Mouse (Mus musculus) stomach, postnatal 0 days (tissue): Measurements from ENCODE around the gene Eef1a2. TPM values are rescaled to one million over a fixed set of nuclear protein-coding genes. Genes with fewer than 3 reads are reported as not detected.

Experiments used
- ATAC-seq: fragments of 200-750 bp; cut with Nextera tagmentation; 2 replicates; pipeline ENCODE4 v1.8.0; 2017; ENCODE audit not compliant: low FRiP score, low TSS enrichment
- DNase-seq: peaks from one replicate; pipeline ENCODE4 v3.0.0-alpha.2; 2016; ENCODE audit warnings: low spot score
- H3K27ac ChIP-seq: fragments of 300-500 bp; sonication (generic); replicated peaks from 2 replicates; pipeline ENCODE4 v1.5.1; 2014; ENCODE audit warnings: mild to moderate bottlenecking, control low read depth
- H3K27me3 ChIP-seq: fragments of 300-500 bp; sonication (generic); 2 replicates; pipeline ENCODE4 v1.6.1; 2014; ENCODE audit warnings: low read length; ENCODE audit not compliant: control insufficient read depth, insufficient read depth
- H3K36me3 ChIP-seq: fragments of 300-500 bp; sonication (generic); 2 replicates; pipeline ENCODE4 v1.6.1; 2014; ENCODE audit warnings: low read length, mixed read lengths; ENCODE audit not compliant: control insufficient read depth, insufficient read depth
- H3K4me1 ChIP-seq: fragments of 300-500 bp; sonication (generic); replicated peaks from 2 replicates; pipeline ENCODE4 v1.6.1; 2014; ENCODE audit warnings: antibody characterized with exemption; ENCODE audit not compliant: control insufficient read depth, insufficient read depth
- H3K4me2 ChIP-seq: fragments of 300-500 bp; sonication (generic); replicated peaks from 2 replicates; pipeline ENCODE4 v1.6.1; 2014; ENCODE audit warnings: low read depth, mild to moderate bottlenecking, control low read depth, moderate library complexity
- H3K4me3 ChIP-seq: fragments of 300-500 bp; sonication (generic); 2 replicates; pipeline ENCODE4 v1.5.1; 2014; ENCODE audit warnings: low read depth, low read length, control low read depth
- H3K9ac ChIP-seq: fragments of 300-500 bp; sonication (generic); 2 replicates; pipeline ENCODE4 v1.6.1; 2014; ENCODE audit warnings: mild to moderate bottlenecking, low read length, control low read depth, mixed read lengths
- H3K9me3 ChIP-seq: fragments of 300-500 bp; sonication (generic); 2 replicates; pipeline ENCODE4 v1.6.1; 2016; ENCODE audit warnings: low read length; ENCODE audit not compliant: control insufficient read depth
- CTCF ChIP-seq: IDR thresholded peaks from 2 replicates; pipeline ENCODE4 v1.5.1; 2016; ENCODE audit warnings: antibody characterized with exemption, low read depth, mild to moderate bottlenecking, moderate library complexity
- EP300 ChIP-seq: optimal IDR thresholded peaks from 2 replicates; pipeline ENCODE3; 2016; ENCODE audit warnings: antibody characterized with exemption
- WGBS: fragments of 180-500 bp; shearing (Covaris S2); extraction: QIAGEN DNeasy Blood & Tissue Kit; methylation state at CpG from one replicate; pipeline ENCODE4 v1.1.7; 2014; 5-methylcytosine and 5-hydroxymethylcytosine counted together
- polyA plus RNA-seq: library from polyadenylated mRNA; unstranded; fragments of >200 nt; fragmentation: Nextera tagmentation; extraction: Ambion mirVana; gene quantifications from 2 replicates; pipeline ENCODE4 v1.2.1, GENCODE M21; 2015

Eef1a2 gene
- polyA plus RNA-seq: 0.40 and 0.42 TPM in 2 replicates

DNA sequence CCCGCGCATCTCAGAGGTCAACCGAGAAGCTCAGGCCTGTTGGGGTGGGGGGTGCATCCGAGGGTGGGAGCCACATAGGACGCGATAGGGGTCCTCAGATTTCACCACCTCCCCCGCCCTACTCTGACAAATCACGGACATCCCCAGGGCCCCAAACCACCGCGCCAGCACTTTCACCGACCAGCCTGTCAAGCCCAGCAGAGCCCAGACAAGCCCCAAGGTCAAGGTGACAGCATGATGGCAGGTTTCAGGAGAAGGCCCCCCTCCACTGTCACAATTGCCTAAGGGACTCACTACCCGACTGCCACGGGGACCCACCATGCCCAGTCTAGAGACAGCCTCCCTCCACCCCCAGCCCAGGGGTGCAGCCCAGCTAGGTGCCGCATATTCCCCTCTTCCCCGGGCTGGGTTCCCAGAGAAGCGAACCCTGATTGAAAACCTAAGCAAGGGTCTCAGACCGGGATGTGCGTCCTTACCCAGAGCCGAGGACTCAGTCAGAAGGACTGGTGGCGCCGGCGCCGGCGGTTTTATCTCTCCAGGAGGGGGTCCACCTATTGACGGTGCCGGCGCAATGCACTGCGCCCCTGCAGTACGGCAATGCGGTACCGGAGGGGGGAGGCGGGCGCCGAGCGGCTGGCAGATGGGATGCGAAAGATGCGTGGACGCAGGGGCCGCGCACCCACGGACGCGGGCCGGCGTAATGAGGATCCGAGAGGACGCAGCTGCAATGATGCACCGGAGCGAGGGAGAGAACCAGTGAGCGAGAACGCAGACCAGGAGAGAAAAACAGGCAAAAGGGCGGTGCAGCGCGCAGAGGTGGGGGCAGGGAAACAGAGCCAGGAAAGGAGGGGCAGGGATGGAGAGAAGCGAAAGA is at the start of gene Eef1a2:
Eef1a2 (minus strand) TSS at position 767 of the 874 bp plus-strand sequence.
- no peaks in the 10 kb centered on the region for H3K36me3 ChIP-seq
- 4% methylated on average over 53 of the region's 55 CpGs for WGBS
- ATAC-seq (no peak; the same call in 1 of the 2 replicates), DNase-seq (no peak)
- H3K27me3 ChIP-seq: 0 out of 2 replicates have a peak, but pooled peaks cover 2% of the 10 kb centered on the region
- H3K4me2 ChIP-seq: 0 out of 2 replicates have a peak within 1 kb of the TSS, but pooled peaks have one; percentile 11
- no peak within 1 kb of the TSS for H3K27ac ChIP-seq
- H3K9ac ChIP-seq: no peak within 1 kb of the TSS
- TF ChIP-seq EP300 (no peak), CTCF (no peak)
- H3K4me3 ChIP-seq: no peak within 1 kb of the TSS
- no peaks in the 10 kb centered on the region for H3K9me3 ChIP-seq
- H3K4me1 ChIP-seq: no peaks in the 10 kb centered on the region

- no peak overlapping the region for H3K9ac ChIP-seq
- DNase-seq: no peak
- TF ChIP-seq EP300: no peak
- no peak for TF ChIP-seq CTCF
- H3K4me2 ChIP-seq: no peak overlapping the region
- no peaks in the 10 kb centered on the region for H3K9me3 ChIP-seq
- no peaks in the 10 kb centered on the region for H3K27me3 ChIP-seq
- ATAC-seq: 0 out of 2 replicates have a peak, but pooled peaks have one; percentile 8
- 57% methylated on average over 9 of the region's 9 CpGs for WGBS
- H3K4me3 ChIP-seq: no peak overlapping the region
- H3K4me1 ChIP-seq: no peaks in the 10 kb centered on the region
- H3K27ac ChIP-seq: no peak overlapping the region
- H3K36me3 ChIP-seq: no peaks in the 10 kb centered on the region
Observed at GRCm38 (mm10) chr2:181206118-181206517, 49.3 kb upstream of the Eef1a2 start.

DNA sequence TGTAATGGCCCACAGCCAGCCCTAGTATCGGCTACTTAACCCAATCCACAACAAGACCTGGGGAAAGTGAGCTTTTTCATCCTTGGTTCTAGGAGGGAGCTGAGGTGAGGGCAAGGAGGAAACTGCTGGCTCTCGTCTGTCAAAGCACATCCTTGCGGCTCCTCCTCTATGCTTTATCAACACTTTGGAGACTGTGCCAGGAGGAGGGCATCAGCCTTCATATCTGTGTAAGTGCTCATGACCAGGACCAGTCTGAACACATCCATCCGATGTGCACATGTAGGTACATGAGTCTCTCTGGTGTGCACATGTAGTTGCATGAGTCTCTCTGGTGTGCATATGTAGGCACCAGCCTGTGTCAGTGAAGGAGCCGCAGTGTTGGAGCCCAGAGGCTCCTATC is 48.9 kb upstream of the Eef1a2 start:
- DNase-seq (no peak), ATAC-seq (no peak)
- H3K36me3 ChIP-seq: no peaks in the 10 kb centered on the region
- no peaks in the 10 kb centered on the region for H3K4me1 ChIP-seq
- TF ChIP-seq EP300: no peak
- no peak overlapping the region for H3K4me3 ChIP-seq
- no peak overlapping the region for H3K27ac ChIP-seq
- no peaks in the 10 kb centered on the region for H3K27me3 ChIP-seq
- H3K9me3 ChIP-seq: no peaks in the 10 kb centered on the region
- no peak overlapping the region for H3K9ac ChIP-seq
- WGBS: 81% methylated on average over 5 of the region's 5 CpGs
- H3K4me2 ChIP-seq: no peak overlapping the region

- H3K27me3 ChIP-seq: no peaks in the 10 kb centered on the region
- no peak overlapping the region for H3K4me2 ChIP-seq
- no peaks in the 10 kb centered on the region for H3K9me3 ChIP-seq
- no peak overlapping the region for H3K4me3 ChIP-seq
- H3K36me3 ChIP-seq: no peaks in the 10 kb centered on the region
- ATAC-seq (no peak), DNase-seq (no peak)
- TF ChIP-seq CTCF: no peak
- TF ChIP-seq EP300: no peak
- 0 out of 2 replicates have a peak overlapping the region, but pooled peaks have one; percentile 8 for H3K27ac ChIP-seq
- H3K9ac ChIP-seq: no peak overlapping the region
- WGBS: 62% methylated on average over 6 of the region's 6 CpGs
- no peaks in the 10 kb centered on the region for H3K4me1 ChIP-seq
Observed at GRCm38 (mm10) chr2:181202886-181203285, 46.1 kb upstream of the Eef1a2 start.

GRCm38 (mm10) chr2:181202422-181202821 is 45.6 kb upstream of the Eef1a2 start, which contains the start of gene Ptk6:
Gene Ptk6, minus strand, starts transcription at chr2:181202789.
- Histone ChIP-seq H3K27ac (peak within 1 kb of the TSS; percentile 18; the same call in 1 of the 2 replicates), H3K9me3 (no peaks in the 10 kb centered on the region), H3K27me3 (no peaks in the 10 kb centered on the region), H3K4me3 (no peak within 1 kb of the TSS), H3K9ac (no peak within 1 kb of the TSS), H3K4me2 (no peak within 1 kb of the TSS), H3K36me3 (no peaks in the 10 kb centered on the region), H3K4me1 (no peaks in the 10 kb centered on the region)
- DNase-seq: no peak
- peak; percentile 16; the same call in 1 of the 2 replicates for ATAC-seq
- WGBS: 74% methylated on average over 3 of the region's 3 CpGs
- TF ChIP-seq EP300 (no peak), CTCF (no peak)

GRCm38 (mm10) chr2:181201606-181202005 is 44.8 kb upstream of the Eef1a2 start:
- WGBS: 63% methylated on average over 3 of the region's 3 CpGs
- Histone ChIP-seq H3K4me3 (no peak overlapping the region), H3K4me1 (no peaks in the 10 kb centered on the region), H3K9ac (no peak overlapping the region), H3K4me2 (no peak overlapping the region), H3K36me3 (no peaks in the 10 kb centered on the region), H3K27me3 (no peaks in the 10 kb centered on the region), H3K9me3 (no peaks in the 10 kb centered on the region), H3K27ac (no peak overlapping the region)
- DNase-seq (no peak), ATAC-seq (no peak)
- TF ChIP-seq EP300 (no peak), CTCF (no peak)
